Mouse (Mus musculus): ENCODE measurements around the gene Hoxa4. TPM values are rescaled to one million over a fixed set of nuclear protein-coding genes. Genes with fewer than 3 reads are reported as not detected.

Hoxa4 gene
- polyA plus RNA-seq, 1 experiment from 2014 or later = 14.5 TPM

DNA sequence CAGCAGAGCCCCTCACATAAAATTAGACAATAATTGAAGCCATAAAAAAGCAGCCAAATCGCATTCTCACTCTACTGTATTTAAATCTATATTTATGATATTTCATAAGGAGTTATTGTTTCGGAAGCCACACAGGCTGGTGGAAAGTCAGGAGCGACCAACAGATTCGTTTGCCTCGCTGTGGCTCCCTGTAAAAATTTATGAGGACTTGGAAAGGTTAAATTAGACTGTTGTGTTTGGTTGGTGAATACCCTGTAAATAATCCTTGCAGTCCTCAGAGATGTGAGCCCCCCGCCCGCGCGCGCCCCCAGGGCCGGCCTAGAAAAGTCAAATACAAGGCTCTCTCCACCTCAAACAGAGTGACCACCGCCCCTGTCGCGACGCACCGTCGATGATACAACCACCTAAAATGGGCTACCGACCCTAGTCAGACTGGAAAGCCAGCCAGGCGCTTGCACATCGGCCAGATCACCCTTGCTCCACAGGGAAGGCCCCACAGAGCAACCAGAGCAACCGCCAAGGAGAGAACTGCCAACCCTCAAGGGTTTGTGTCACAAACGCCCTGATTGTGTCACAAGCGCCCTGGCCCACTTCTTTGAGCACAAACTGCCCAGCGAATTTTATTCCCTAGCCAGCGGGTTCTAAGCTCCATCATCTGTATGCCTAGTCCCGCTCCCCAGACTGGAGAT, 35.2 kb upstream of the Hoxa4 start:
- Histone ChIP-seq H3K4me3 (no peak overlapping the region), H3K9ac (no peak overlapping the region), H3K27me3 (peaks cover 94% of the 10 kb centered on the region), H3K9me3 (no peaks in the 10 kb centered on the region), H3K4me2 (no peak overlapping the region), H3K27ac (no peak overlapping the region), H3K4me1 (replicated peaks) (peaks cover 2% of the 10 kb centered on the region), H3K36me3 (no peaks in the 10 kb centered on the region)
- ATAC-seq (ENCODE audit: low FRiP score) = no peak
- 2% methylated on average over 26 of the region's 26 CpGs for WGBS

GRCm38 (mm10) chr6:52225612-52226568, 34.3 kb upstream of the Hoxa4 start:
- H3K4me1 ChIP-seq (replicated peaks) = peaks cover 8% of the 10 kb centered on the region
- no peak overlapping the region for H3K4me2 ChIP-seq
- H3K36me3 ChIP-seq = no peaks in the 10 kb centered on the region
- H3K9me3 ChIP-seq = no peaks in the 10 kb centered on the region
- H3K9ac ChIP-seq = no peak overlapping the region
- H3K4me3 ChIP-seq = peak overlapping the region; percentile 8; the same call in 1 of the 2 replicates
- H3K27me3 ChIP-seq = peaks cover 98% of the 10 kb centered on the region
- H3K27ac ChIP-seq = no peak overlapping the region
- WGBS = 3% methylated on average over 68 of the region's 69 CpGs
- no peak for ATAC-seq (ENCODE audit: low FRiP score)

GRCm38 (mm10) chr6:52224895-52225611, 33.5 kb upstream of the Hoxa4 start:
- Histone ChIP-seq H3K27me3 (peaks cover 98% of the 10 kb centered on the region), H3K27ac (no peak overlapping the region)

DNA sequence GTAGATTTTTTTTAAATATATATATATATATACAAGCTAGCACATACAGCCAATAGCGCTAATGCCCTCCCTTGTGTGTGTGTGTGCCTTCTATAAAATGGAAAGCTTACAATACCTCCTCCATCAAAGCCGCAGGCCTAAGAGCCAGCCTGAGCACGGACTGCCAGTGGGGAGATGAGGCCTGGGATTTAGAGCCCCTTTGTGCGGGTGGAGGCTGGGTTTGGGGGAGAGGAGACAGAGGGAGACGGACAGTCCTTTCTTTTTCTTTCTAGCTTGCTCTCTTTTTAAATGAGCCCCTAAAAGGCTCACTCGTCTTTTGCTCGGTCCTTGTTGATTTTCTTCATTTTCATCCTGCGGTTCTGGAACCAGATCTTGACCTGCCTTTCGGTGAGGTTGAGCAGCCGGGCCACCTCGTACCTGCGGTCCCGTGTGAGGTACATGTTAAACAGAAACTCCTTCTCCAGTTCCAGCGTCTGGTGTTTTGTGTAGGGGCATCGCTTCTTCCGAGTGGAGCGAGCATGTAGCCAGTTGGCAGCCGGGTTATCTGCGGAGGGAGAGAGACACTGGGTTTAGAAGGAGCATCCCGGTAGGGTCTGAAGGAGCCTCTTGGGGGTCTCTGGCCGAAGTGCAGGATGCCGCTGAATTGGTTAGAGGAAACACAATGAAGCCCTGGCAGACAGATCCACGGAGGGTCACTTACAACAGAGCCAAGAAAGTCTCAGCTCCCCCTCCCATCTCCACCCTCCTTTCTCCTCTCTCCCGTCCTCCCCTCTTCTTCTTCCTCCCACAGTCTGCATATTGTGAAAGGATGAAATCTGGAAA, 32.6 kb upstream of the Hoxa4 start:
- H3K27ac ChIP-seq = no peak overlapping the region
- WGBS = 2% methylated on average over 24 of the region's 24 CpGs
- no peak overlapping the region for H3K9ac ChIP-seq
- no peak for ATAC-seq (ENCODE audit: low FRiP score)
- H3K36me3 ChIP-seq = no peaks in the 10 kb centered on the region
- peaks cover 98% of the 10 kb centered on the region for H3K27me3 ChIP-seq
- peaks cover 8% of the 10 kb centered on the region for H3K4me1 ChIP-seq (replicated peaks)
- H3K4me2 ChIP-seq = no peak overlapping the region
- no peak overlapping the region; the same call in 1 of the 2 replicates for H3K4me3 ChIP-seq
- no peaks in the 10 kb centered on the region for H3K9me3 ChIP-seq

More at GRCm38 (mm10) chr6:52224895-52225611, 33.5 kb upstream of the Hoxa4 start:
- no peak for ATAC-seq (ENCODE audit: low FRiP score)
- Histone ChIP-seq H3K4me3 (no peak overlapping the region), H3K9me3 (no peaks in the 10 kb centered on the region), H3K4me2 (no peak overlapping the region), H3K36me3 (no peaks in the 10 kb centered on the region), H3K4me1 (replicated peaks) (peaks cover 8% of the 10 kb centered on the region), H3K9ac (no peak overlapping the region)
- 2% methylated on average over 36 of the region's 36 CpGs for WGBS

DNA sequence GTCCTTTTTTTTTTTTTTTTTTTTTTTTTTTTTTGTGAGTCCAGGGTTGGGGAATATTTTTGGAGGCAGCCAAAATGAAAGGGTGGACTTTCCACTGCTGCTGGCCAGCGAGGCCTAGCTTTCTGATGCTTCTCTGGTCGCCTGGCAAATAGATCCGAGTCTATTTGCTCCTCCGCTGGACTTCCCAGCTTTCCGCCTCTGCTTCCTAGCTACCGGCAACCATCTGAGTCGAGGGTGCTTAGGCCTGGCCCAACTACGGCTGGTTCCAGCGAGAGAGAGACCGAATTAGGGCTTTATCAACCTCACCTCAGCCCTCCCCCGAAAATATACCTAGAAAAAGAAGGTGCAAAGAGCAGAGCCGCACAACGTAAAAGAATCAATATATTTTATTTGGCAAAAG, 31.2 kb upstream of the Hoxa4 start:
- H3K4me3 ChIP-seq = no peak overlapping the region
- no peak overlapping the region for H3K9ac ChIP-seq
- H3K9me3 ChIP-seq = no peaks in the 10 kb centered on the region
- H3K4me1 ChIP-seq (replicated peaks) = peaks cover 8% of the 10 kb centered on the region
- no peaks in the 10 kb centered on the region for H3K36me3 ChIP-seq
- no peak overlapping the region for H3K27ac ChIP-seq
- WGBS = 9% methylated on average over 13 of the region's 13 CpGs
- ATAC-seq (ENCODE audit: low FRiP score) = no peak
- H3K27me3 ChIP-seq = peaks cover 100% of the 10 kb centered on the region
- no peak overlapping the region for H3K4me2 ChIP-seq

GRCm38 (mm10) chr6:52221993-52222685, 30.6 kb upstream of the Hoxa4 start:
- ATAC-seq (ENCODE audit: low FRiP score) = 0 out of 2 replicates have a peak, but pooled peaks have one; percentile 2
- H3K27me3 ChIP-seq = peaks cover 100% of the 10 kb centered on the region
- peak overlapping the region; percentile 49 for H3K4me3 ChIP-seq
- 7% methylated on average over 21 of the region's 21 CpGs for WGBS
- no peaks in the 10 kb centered on the region for H3K9me3 ChIP-seq
- H3K4me1 ChIP-seq (replicated peaks) = peaks cover 13% of the 10 kb centered on the region
- no peak overlapping the region for H3K27ac ChIP-seq
- H3K4me2 ChIP-seq = peak overlapping the region; percentile 76
- no peak overlapping the region for H3K9ac ChIP-seq
- H3K36me3 ChIP-seq = no peaks in the 10 kb centered on the region

- Histone ChIP-seq H3K27ac (peak within 1 kb of the TSS; percentile 30; the same call in 1 of the 2 replicates), H3K9me3 (no peaks in the 10 kb centered on the region), H3K4me2 (peak within 1 kb of the TSS; percentile 76), H3K36me3 (no peaks in the 10 kb centered on the region), H3K4me3 (peak within 1 kb of the TSS; percentile 49), H3K27me3 (peaks cover 100% of the 10 kb centered on the region), H3K4me1 (replicated peaks) (peaks cover 18% of the 10 kb centered on the region), H3K9ac (peak within 1 kb of the TSS; percentile 66)
- peak; percentile 40 for ATAC-seq (ENCODE audit: low FRiP score)
- under 1% methylated on average over 46 of the region's 46 CpGs for WGBS
These were observed 29.9 kb upstream of the Hoxa4 start, which contains the start of gene Hoxa7 for GRCm38 (mm10) chr6:52221337-52221992. Gene Hoxa7 (minus strand): TSS chr6:52221854.

GRCm38 (mm10) chr6:52220865-52221310, 29.3 kb upstream of the Hoxa4 start:
- H3K27ac ChIP-seq = no peak overlapping the region
- no peak for ATAC-seq (ENCODE audit: low FRiP score)
- H3K27me3 ChIP-seq = peaks cover 100% of the 10 kb centered on the region
- no peak overlapping the region for H3K9ac ChIP-seq
- 8% methylated on average over 12 of the region's 12 CpGs for WGBS
- peak overlapping the region; percentile 76 for H3K4me2 ChIP-seq
- peaks cover 19% of the 10 kb centered on the region for H3K4me1 ChIP-seq (replicated peaks)
- no peaks in the 10 kb centered on the region for H3K36me3 ChIP-seq
- H3K9me3 ChIP-seq = no peaks in the 10 kb centered on the region
- peak overlapping the region; percentile 49; the same call in 1 of the 2 replicates for H3K4me3 ChIP-seq

- no peak for ATAC-seq (ENCODE audit: low FRiP score)
- no peak overlapping the region for H3K4me2 ChIP-seq
- WGBS = 13% methylated on average over 32 of the region's 32 CpGs
- H3K4me3 ChIP-seq = no peak overlapping the region
- peaks cover 21% of the 10 kb centered on the region for H3K4me1 ChIP-seq (replicated peaks)
- H3K9ac ChIP-seq = no peak overlapping the region
- H3K9me3 ChIP-seq = no peaks in the 10 kb centered on the region
- H3K27ac ChIP-seq = no peak overlapping the region
- peaks cover 100% of the 10 kb centered on the region for H3K27me3 ChIP-seq
- H3K36me3 ChIP-seq = no peaks in the 10 kb centered on the region
These were observed 28.7 kb upstream of the Hoxa4 start for GRCm38 (mm10) chr6:52220003-52220864.
